Mouse (Mus musculus): ENCODE measurements at regions not wholly inside any gene's neighbourhood (a gene's known extent, or its start where the extent isn't known, plus 50 kb on each side); places are given as distances from the start of the nearest gene placed in this dataset.

GRCm38 (mm10) chr12:39741051-39741847, 296.6 kb downstream of the Arl4a start:
- Histone ChIP-seq H3K27ac (ENCODE audit: control insufficient read depth, insufficient read depth, low read length) (no peak overlapping the region), H3K4me1 (replicated peaks; ENCODE audit: control insufficient read depth, insufficient read depth, low read length) (no peaks in the 10 kb centered on the region), H3K4me3 (ENCODE audit: control insufficient read depth, insufficient read depth, low read length) (no peak overlapping the region), H3K27me3 (ENCODE audit: control insufficient read depth, insufficient read depth, low read length) (no peaks in the 10 kb centered on the region), H3K36me3 (ENCODE audit: control insufficient read depth, insufficient read depth, low read length) (no peaks in the 10 kb centered on the region)
- no peak for DNase-seq
- TF ChIP-seq CTCF (IDR thresholded peaks at IDR 0.05; ENCODE audit: borderline replicate concordance, control insufficient read depth, extremely low read depth, insufficient read depth, low read length, poor library complexity), result no peak
- TF ChIP-seq POLR2A (IDR thresholded peaks at IDR 0.05; ENCODE audit: control insufficient read depth, extremely low read depth, insufficient read depth, low read length, poor library complexity), result no peak
- 73% methylated on average over 13 of the region's 13 CpGs for WGBS

GRCm38 (mm10) chr12:39736966-39737365, 300.9 kb downstream of the Arl4a start:
- Histone ChIP-seq H3K4me1 (replicated peaks; ENCODE audit: control insufficient read depth, insufficient read depth, low read length) (no peaks in the 10 kb centered on the region), H3K27ac (ENCODE audit: control insufficient read depth, insufficient read depth, low read length) (no peak overlapping the region), H3K4me3 (ENCODE audit: control insufficient read depth, insufficient read depth, low read length) (no peak overlapping the region), H3K27me3 (ENCODE audit: control insufficient read depth, insufficient read depth, low read length) (no peaks in the 10 kb centered on the region), H3K36me3 (ENCODE audit: control insufficient read depth, insufficient read depth, low read length) (no peaks in the 10 kb centered on the region)
- DNase-seq, result no peak
- 89% methylated on average over 3 of the region's 3 CpGs for WGBS
- TF ChIP-seq POLR2A (IDR thresholded peaks at IDR 0.05; ENCODE audit: control insufficient read depth, extremely low read depth, insufficient read depth, low read length, poor library complexity), result no peak
- no peak for TF ChIP-seq CTCF (IDR thresholded peaks at IDR 0.05; ENCODE audit: borderline replicate concordance, control insufficient read depth, extremely low read depth, insufficient read depth, low read length, poor library complexity)

- TF ChIP-seq POLR2A (IDR thresholded peaks at IDR 0.05; ENCODE audit: control insufficient read depth, extremely low read depth, insufficient read depth, low read length, poor library complexity) (no peak), CTCF (IDR thresholded peaks at IDR 0.05; ENCODE audit: borderline replicate concordance, control insufficient read depth, extremely low read depth, insufficient read depth, low read length, poor library complexity) (no peak)
- Histone ChIP-seq H3K4me3 (ENCODE audit: control insufficient read depth, insufficient read depth, low read length) (no peak overlapping the region), H3K36me3 (ENCODE audit: control insufficient read depth, insufficient read depth, low read length) (no peaks in the 10 kb centered on the region), H3K27ac (ENCODE audit: control insufficient read depth, insufficient read depth, low read length) (no peak overlapping the region), H3K27me3 (ENCODE audit: control insufficient read depth, insufficient read depth, low read length) (no peaks in the 10 kb centered on the region), H3K4me1 (replicated peaks; ENCODE audit: control insufficient read depth, insufficient read depth, low read length) (no peaks in the 10 kb centered on the region)
- no peak for DNase-seq
- WGBS, result 57% methylated on average over 9 of the region's 9 CpGs
Observed at GRCm38 (mm10) chr12:39736097-39736920, 301.5 kb downstream of the Arl4a start.

GRCm38 (mm10) chr12:39734176-39734575, 303.6 kb downstream of the Arl4a start:
- Histone ChIP-seq H3K27me3 (ENCODE audit: control insufficient read depth, insufficient read depth, low read length) (no peaks in the 10 kb centered on the region), H3K4me1 (replicated peaks; ENCODE audit: control insufficient read depth, insufficient read depth, low read length) (no peaks in the 10 kb centered on the region), H3K27ac (ENCODE audit: control insufficient read depth, insufficient read depth, low read length) (no peak overlapping the region), H3K36me3 (ENCODE audit: control insufficient read depth, insufficient read depth, low read length) (no peaks in the 10 kb centered on the region), H3K4me3 (ENCODE audit: control insufficient read depth, insufficient read depth, low read length) (no peak overlapping the region)
- DNase-seq, result no peak
- TF ChIP-seq CTCF (IDR thresholded peaks at IDR 0.05; ENCODE audit: borderline replicate concordance, control insufficient read depth, extremely low read depth, insufficient read depth, low read length, poor library complexity) (no peak), POLR2A (IDR thresholded peaks at IDR 0.05; ENCODE audit: control insufficient read depth, extremely low read depth, insufficient read depth, low read length, poor library complexity) (no peak)
- 87% methylated on average over 2 of the region's 2 CpGs for WGBS

- Histone ChIP-seq H3K27ac (ENCODE audit: control insufficient read depth, insufficient read depth, low read length) (no peak overlapping the region), H3K4me1 (replicated peaks; ENCODE audit: control insufficient read depth, insufficient read depth, low read length) (no peaks in the 10 kb centered on the region), H3K4me3 (ENCODE audit: control insufficient read depth, insufficient read depth, low read length) (no peak overlapping the region), H3K27me3 (ENCODE audit: control insufficient read depth, insufficient read depth, low read length) (no peaks in the 10 kb centered on the region), H3K36me3 (ENCODE audit: control insufficient read depth, insufficient read depth, low read length) (no peaks in the 10 kb centered on the region)
- 92% methylated on average over 3 of the region's 3 CpGs for WGBS
- TF ChIP-seq POLR2A (IDR thresholded peaks at IDR 0.05; ENCODE audit: control insufficient read depth, extremely low read depth, insufficient read depth, low read length, poor library complexity) (no peak), CTCF (IDR thresholded peaks at IDR 0.05; ENCODE audit: borderline replicate concordance, control insufficient read depth, extremely low read depth, insufficient read depth, low read length, poor library complexity) (no peak)
- DNase-seq, result no peak
Observed at GRCm38 (mm10) chr12:39731177-39731576, 306.6 kb downstream of the Arl4a start.

- Histone ChIP-seq H3K36me3 (ENCODE audit: control insufficient read depth, insufficient read depth, low read length) (no peaks in the 10 kb centered on the region), H3K4me1 (replicated peaks; ENCODE audit: control insufficient read depth, insufficient read depth, low read length) (no peaks in the 10 kb centered on the region), H3K4me3 (ENCODE audit: control insufficient read depth, insufficient read depth, low read length) (no peak overlapping the region), H3K27ac (ENCODE audit: control insufficient read depth, insufficient read depth, low read length) (no peak overlapping the region), H3K27me3 (ENCODE audit: control insufficient read depth, insufficient read depth, low read length) (no peaks in the 10 kb centered on the region)
- TF ChIP-seq POLR2A (IDR thresholded peaks at IDR 0.05; ENCODE audit: control insufficient read depth, extremely low read depth, insufficient read depth, low read length, poor library complexity) (no peak), CTCF (IDR thresholded peaks at IDR 0.05; ENCODE audit: borderline replicate concordance, control insufficient read depth, extremely low read depth, insufficient read depth, low read length, poor library complexity) (no peak)
- DNase-seq, result no peak
- WGBS, result 89% methylated on average over 2 of the region's 2 CpGs
Observed at GRCm38 (mm10) chr12:39729255-39729654, 308.6 kb downstream of the Arl4a start.

Measured in thymus, adult 2 months (tissue).